Mouse (Mus musculus): ENCODE data around the gene Efemp2.

- TF ChIP-seq POLR2A (IDR thresholded peaks at IDR 0.05; ENCODE audit: borderline replicate concordance, extremely low read depth, insufficient read depth, insufficient read length, poor library complexity, severe bottlenecking) (no peak), CTCF (IDR thresholded peaks at IDR 0.05; ENCODE audit: borderline replicate concordance, extremely low read depth, insufficient read depth, insufficient read length) (no peak)
These were observed 56.4 kb downstream of the Efemp2 start for GRCm38 (mm10) chr19:5530138-5530524.

All from brain, embryonic 14.5 days (tissue).